Comparison of ENCODE assay signal across 10 mouse cellular contexts in the genomic region with DNA sequence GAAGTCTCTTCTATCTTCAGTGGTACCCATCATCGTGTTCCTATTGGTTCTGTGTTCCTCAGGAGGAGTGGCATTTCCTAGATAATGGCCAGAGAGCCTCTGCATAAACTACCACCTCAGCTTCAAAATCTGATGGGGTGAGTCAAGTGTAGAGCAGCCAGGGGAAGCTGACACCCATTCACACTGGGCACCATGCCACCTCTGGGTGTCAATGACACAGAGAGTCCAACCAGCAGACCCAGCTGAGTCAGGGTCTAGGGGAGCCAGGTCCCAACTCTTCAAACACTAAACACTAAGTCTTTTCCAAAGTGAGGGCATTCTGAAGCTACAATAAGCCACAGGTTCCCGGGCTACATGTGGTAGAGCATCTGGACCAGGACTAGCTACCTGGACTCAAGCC. TPM values are rescaled to one million over a fixed set of nuclear protein-coding genes. Genes with fewer than 3 reads are reported as not detected.
DNase-seq lines count a peak whose midpoint lies in the region; ATAC-seq lines count a peak whose summit lies in the region.
"Had no signal": no experiment of that assay in that cellular context is flagged by ENCODE, and none has a peak within 500 bp of the region (broad histone marks: within the 10 kb centered on the region; RNA-seq: fewer than 3 reads in every experiment).

No protein-coding gene starts in this region.

- no peaks in the 10 kb centered on the region for H3K9me3 ChIP-seq in heart, embryonic 12.5 days (replicated peaks)
- no peaks in the 10 kb centered on the region for H3K9me3 ChIP-seq in midbrain, embryonic 10.5 days (replicated peaks)
- no peaks in the 10 kb centered on the region for H3K9me3 ChIP-seq in midbrain, embryonic 13.5 days

- H3K36me3 ChIP-seq in heart, embryonic 12.5 days = peaks cover 19% of the 10 kb centered on the region
- peaks cover 62% of the 10 kb centered on the region for H3K36me3 ChIP-seq in midbrain, embryonic 10.5 days
- peaks cover 38% of the 10 kb centered on the region for H3K36me3 ChIP-seq in midbrain, embryonic 13.5 days

- H3K4me3 ChIP-seq in heart, embryonic 12.5 days = no peak overlapping the region
- H3K4me3 ChIP-seq in midbrain, embryonic 10.5 days = no peak overlapping the region
- no peak overlapping the region for H3K4me3 ChIP-seq in midbrain, embryonic 13.5 days (replicated peaks)

- H3K4me1 ChIP-seq in heart, embryonic 12.5 days (replicated peaks) = peaks cover 45% of the 10 kb centered on the region
- no peaks in the 10 kb centered on the region for H3K4me1 ChIP-seq in midbrain, embryonic 10.5 days
- H3K4me1 ChIP-seq in midbrain, embryonic 13.5 days (replicated peaks) = peaks cover 11% of the 10 kb centered on the region; the same call in 1 of the 2 replicates

- peak; percentile 37 to 39 for DNase-seq in heart, postnatal 10 days
- DNase-seq in MEL-GATA-1-ER (ENCODE audit: extremely low read depth, low read depth) = peak; percentile 36
- DNase-seq in gastrocnemius, postnatal 14 days = peak; percentile 69
- DNase-seq in lung, postnatal 14 days = peak; percentile 33
- DNase-seq in yolk sac, embryonic 10.5 days (ENCODE audit: low spot score) = no peak
- no peak for DNase-seq in midbrain, embryonic 10.5 days (ENCODE audit: low spot score)

- H3K9ac ChIP-seq in heart, embryonic 12.5 days = no peak overlapping the region
- no peak overlapping the region for H3K9ac ChIP-seq in midbrain, embryonic 13.5 days (replicated peaks)

- H3K4me2 ChIP-seq in heart, embryonic 12.5 days = no peak overlapping the region
- H3K4me2 ChIP-seq in midbrain, embryonic 13.5 days (replicated peaks) = no peak overlapping the region

- no peaks in the 10 kb centered on the region for H3K27me3 ChIP-seq in heart, embryonic 12.5 days (replicated peaks)
- H3K27me3 ChIP-seq in midbrain, embryonic 10.5 days (ENCODE audit: low read depth, poor library complexity, severe bottlenecking) = no peaks in the 10 kb centered on the region
- no peaks in the 10 kb centered on the region for H3K27me3 ChIP-seq in midbrain, embryonic 13.5 days

- whole genome bisulfite sequencing in heart, embryonic 12.5 days = 85% methylated on average over 2 of the region's 2 CpGs
- WGBS in midbrain, embryonic 10.5 days = 92% methylated on average over 2 of the region's 2 CpGs
- WGBS in midbrain, embryonic 13.5 days = 96% methylated on average over 2 of the region's 2 CpGs

- no peak for ATAC-seq in heart, embryonic 12.5 days (ENCODE audit: insufficient number of reproducible peaks, low FRiP score)
- no peak for ATAC-seq in midbrain, embryonic 13.5 days

- intact Hi-C loops in heart, postnatal 10 days (cut with DNase I) = no loop called here
- intact Hi-C loops in gastrocnemius, postnatal 14 days (cut with DNase I; ENCODE audit: low total_unique reads) = no loop called here

- no peak overlapping the region for H3K27ac ChIP-seq in heart, embryonic 12.5 days (ENCODE audit: poor library complexity, severe bottlenecking)
- no peak overlapping the region for H3K27ac ChIP-seq in midbrain, embryonic 10.5 days (replicated peaks)
- H3K27ac ChIP-seq in midbrain, embryonic 13.5 days = no peak overlapping the region

RNA-seq across cellular contexts. Expression of gene Ranbp10, which starts 18.7 kb away (rescaled TPM):
- total RNA-seq in heart, postnatal 10 days (2021) = 10 to 100 TPM; 24.2 to 24.5 TPM
- polyA plus RNA-seq in heart, embryonic 12.5 days (2016; fragmentation: Nextera tagmentation; extraction: Ambion mirVana) = 11.0 and 11.3 TPM in 2 replicates
- 10 to 100 TPM; 20.1 to 20.2 TPM for total RNA-seq in gastrocnemius, postnatal 14 days (2021)
- polyA plus RNA-seq in midbrain, embryonic 10.5 days (2016; fragmentation: Nextera tagmentation; extraction: Ambion mirVana) = 9.6 and 11.4 TPM in 2 replicates
- polyA plus RNA-seq in midbrain, embryonic 13.5 days (2015; fragmentation: Nextera tagmentation; extraction: Ambion mirVana) = 13.8 and 15.9 TPM in 2 replicates

RNA-seq across cellular contexts. Expression of gene Tsnaxip1, which starts 19.1 kb away (rescaled TPM):
- not detected for total RNA-seq in heart, postnatal 10 days (2021)
- polyA plus RNA-seq in heart, embryonic 12.5 days (2016; fragmentation: Nextera tagmentation; extraction: Ambion mirVana) = 0.14 and 0.15 TPM in 2 replicates
- total RNA-seq in gastrocnemius, postnatal 14 days (2021) = not detected
- 0.22 and 0.23 TPM in 2 replicates for polyA plus RNA-seq in midbrain, embryonic 10.5 days (2016; fragmentation: Nextera tagmentation; extraction: Ambion mirVana)
- polyA plus RNA-seq in midbrain, embryonic 13.5 days (2015; fragmentation: Nextera tagmentation; extraction: Ambion mirVana) = 0.36 and 0.58 TPM in 2 replicates
- total RNA-seq: left cerebral cortex, postnatal 36 days had no signal
- polyA plus RNA-seq: heart, embryonic 14.5 days had no signal

RNA-seq across cellular contexts. Expression of gene Cenpt, which starts 44.6 kb away (rescaled TPM):
- 1 to 10 TPM; 8.4 to 8.5 TPM for total RNA-seq in heart, postnatal 10 days (2021)
- 42.8 and 46.9 TPM in 2 replicates for polyA plus RNA-seq in heart, embryonic 12.5 days (2016; fragmentation: Nextera tagmentation; extraction: Ambion mirVana)
- total RNA-seq in gastrocnemius, postnatal 14 days (2021) = 1 to 10 TPM; 1.9 to 3.9 TPM
- polyA plus RNA-seq in midbrain, embryonic 10.5 days (2016; fragmentation: Nextera tagmentation; extraction: Ambion mirVana) = 55.7 and 62.6 TPM in 2 replicates
- polyA plus RNA-seq in midbrain, embryonic 13.5 days (2015; fragmentation: Nextera tagmentation; extraction: Ambion mirVana) = 60.9 and 64.9 TPM in 2 replicates

RNA-seq across cellular contexts. Expression of gene Thap11, which starts 46.5 kb away (rescaled TPM):
- total RNA-seq in heart, postnatal 10 days (2021) = 10 to 100 TPM; 27.5 to 31.9 TPM
- polyA plus RNA-seq in heart, embryonic 12.5 days (2016; fragmentation: Nextera tagmentation; extraction: Ambion mirVana) = 53.8 and 59.3 TPM in 2 replicates
- total RNA-seq in gastrocnemius, postnatal 14 days (2021) = 10 to 100 TPM; 19.6 to 22.7 TPM
- polyA plus RNA-seq in midbrain, embryonic 10.5 days (2016; fragmentation: Nextera tagmentation; extraction: Ambion mirVana) = 82.2 and 88.1 TPM in 2 replicates
- 58.9 and 62.2 TPM in 2 replicates for polyA plus RNA-seq in midbrain, embryonic 13.5 days (2015; fragmentation: Nextera tagmentation; extraction: Ambion mirVana)

RNA-seq across cellular contexts. Expression of gene Gfod2, which starts 50.0 kb away (rescaled TPM):
- total RNA-seq in heart, postnatal 10 days (2021) = 1 to 10 TPM; 4.6 to 9.9 TPM
- polyA plus RNA-seq in heart, embryonic 12.5 days (2016; fragmentation: Nextera tagmentation; extraction: Ambion mirVana) = 10.2 and 10.9 TPM in 2 replicates
- 1 to 10 TPM; 7.8 to 7.9 TPM for total RNA-seq in gastrocnemius, postnatal 14 days (2021)
- 35.0 and 39.5 TPM in 2 replicates for polyA plus RNA-seq in midbrain, embryonic 10.5 days (2016; fragmentation: Nextera tagmentation; extraction: Ambion mirVana)
- 90.0 and 92.7 TPM in 2 replicates for polyA plus RNA-seq in midbrain, embryonic 13.5 days (2015; fragmentation: Nextera tagmentation; extraction: Ambion mirVana)

Comparison
In these comparisons a context has a peak if more than half of its experiments do, and no peak if none do; other contexts are left out.
1. DNase-seq: peak in heart, postnatal 10 days (2 of 2), MEL-GATA-1-ER (single experiment), gastrocnemius, postnatal 14 days (single experiment) and lung, postnatal 14 days (single experiment); none in yolk sac, embryonic 10.5 days (single experiment) and midbrain, embryonic 10.5 days (single experiment).